Mouse (Mus musculus) forebrain, embryonic 11.5 days (tissue): Measurements from ENCODE around the gene Olfr103. TPM values are rescaled to one million over a fixed set of nuclear protein-coding genes. Genes with fewer than 3 reads are reported as not detected.

Experiments
- ATAC-seq: fragments of 200-750 bp; cut with Nextera tagmentation; replicated peaks from 2 replicates; pipeline ENCODE4 v1.8.0; 2017; ENCODE audit warnings: moderate TSS enrichment; ENCODE audit not compliant: low FRiP score
- DNase-seq: peaks from one replicate; pipeline ENCODE4 v3.0.0-alpha.2; 2017; ENCODE audit warnings: low spot score
- H3K27ac ChIP-seq: fragments of 300-500 bp; sonication (generic); 2 replicates; pipeline ENCODE4 v1.5.1; 2014; ENCODE audit warnings: low read depth, low read length
- H3K27me3 ChIP-seq: fragments of 300-500 bp; sonication (generic); 2 replicates; pipeline ENCODE4 v1.6.1; 2014; ENCODE audit warnings: mild to moderate bottlenecking, low read length, mixed read lengths; ENCODE audit not compliant: control insufficient read depth, insufficient read depth
- H3K36me3 ChIP-seq: fragments of 300-500 bp; sonication (generic); 2 replicates; pipeline ENCODE4 v1.6.1; 2014; ENCODE audit warnings: mild to moderate bottlenecking, low read length, moderate library complexity, mixed read lengths; ENCODE audit not compliant: control insufficient read depth, insufficient read depth
- H3K4me1 ChIP-seq: fragments of 300-500 bp; sonication (generic); replicated peaks from 2 replicates; pipeline ENCODE4 v1.6.1; 2014; ENCODE audit warnings: low read length, mixed read lengths; ENCODE audit not compliant: control insufficient read depth, insufficient read depth
- H3K4me2 ChIP-seq: fragments of 300-500 bp; sonication (generic); 2 replicates; pipeline ENCODE4 v1.6.1; 2014; ENCODE audit warnings: low read depth, mild to moderate bottlenecking, low read length, moderate library complexity, mixed read lengths; ENCODE audit not compliant: severe bottlenecking
- H3K4me3 ChIP-seq: fragments of 300-500 bp; sonication (generic); 2 replicates; pipeline ENCODE4 v1.5.1; 2014; ENCODE audit warnings: low read depth, low read length
- H3K9ac ChIP-seq: fragments of 300-500 bp; sonication (generic); 2 replicates; pipeline ENCODE4 v1.6.1; 2014; ENCODE audit warnings: low read length
- H3K9me3 ChIP-seq: fragments of 300-500 bp; sonication (generic); 2 replicates; pipeline ENCODE4 v1.6.1; 2016; ENCODE audit warnings: low read length, mixed read lengths; ENCODE audit not compliant: control insufficient read depth
- WGBS: fragments of 180-500 bp; shearing (Covaris S2); extraction: QIAGEN DNeasy Blood & Tissue Kit; methylation state at CpG from one replicate; pipeline ENCODE4 v1.1.7; 2014; 5-methylcytosine and 5-hydroxymethylcytosine counted together
- polyA plus RNA-seq: library from polyadenylated mRNA; unstranded; fragments of >200 nt; fragmentation: Nextera tagmentation; extraction: Ambion mirVana; gene quantifications from 2 replicates; pipeline ENCODE4 v1.2.1, GENCODE M21; 2014

Olfr103 gene
- polyA plus RNA-seq, result not detected in 2 replicates

GRCm38 (mm10) chr17:37339598-37339997 lies at the start of gene Olfr103:
Gene Olfr103, minus strand, starts transcription at chr17:37339698.
- 92% methylated on average over 2 of the region's 2 CpGs for WGBS
- H3K4me2 ChIP-seq, result no peak within 1 kb of the TSS
- no peaks in the 10 kb centered on the region for H3K36me3 ChIP-seq
- H3K27me3 ChIP-seq, result no peaks in the 10 kb centered on the region
- no peaks in the 10 kb centered on the region for H3K4me1 ChIP-seq
- DNase-seq (no peak), ATAC-seq (no peak)
- H3K9me3 ChIP-seq, result no peaks in the 10 kb centered on the region
- no peak within 1 kb of the TSS for H3K27ac ChIP-seq
- no peak within 1 kb of the TSS for H3K9ac ChIP-seq
- no peak within 1 kb of the TSS for H3K4me3 ChIP-seq

GRCm38 (mm10) chr17:37378733-37379132 lies 39.2 kb upstream of the Olfr103 start, which contains the start of gene Olfr105-ps:
Gene Olfr105-ps, plus strand, starts transcription at chr17:37379033.
- no peak within 1 kb of the TSS for H3K4me3 ChIP-seq
- no peak for DNase-seq
- no peak within 1 kb of the TSS for H3K4me2 ChIP-seq
- no peaks in the 10 kb centered on the region for H3K36me3 ChIP-seq
- no peaks in the 10 kb centered on the region for H3K4me1 ChIP-seq
- ATAC-seq, result no peak
- H3K9me3 ChIP-seq, result no peaks in the 10 kb centered on the region
- no peak within 1 kb of the TSS for H3K9ac ChIP-seq
- H3K27ac ChIP-seq, result no peak within 1 kb of the TSS
- H3K27me3 ChIP-seq, result no peaks in the 10 kb centered on the region

GRCm38 (mm10) chr17:37359282-37359681 lies 19.8 kb upstream of the Olfr103 start, which contains the start of gene Olfr104-ps:
Gene Olfr104-ps, plus strand, starts transcription at chr17:37359582.
- no peaks in the 10 kb centered on the region for H3K4me1 ChIP-seq
- DNase-seq, result no peak
- no peaks in the 10 kb centered on the region for H3K9me3 ChIP-seq
- no peak within 1 kb of the TSS for H3K4me2 ChIP-seq
- no peak within 1 kb of the TSS for H3K27ac ChIP-seq
- H3K27me3 ChIP-seq, result no peaks in the 10 kb centered on the region
- H3K4me3 ChIP-seq, result no peak within 1 kb of the TSS
- no peak for ATAC-seq
- H3K9ac ChIP-seq, result no peak within 1 kb of the TSS
- no peaks in the 10 kb centered on the region for H3K36me3 ChIP-seq

GRCm38 (mm10) chr17:37316954-37317353 lies 22.5 kb downstream of the Olfr103 start, which contains the start of gene Olfr102:
Gene Olfr102, minus strand, starts transcription at chr17:37317054.
- Histone ChIP-seq H3K4me2 (no peak within 1 kb of the TSS), H3K9ac (no peak within 1 kb of the TSS), H3K36me3 (no peaks in the 10 kb centered on the region), H3K4me1 (no peaks in the 10 kb centered on the region), H3K27me3 (no peaks in the 10 kb centered on the region), H3K4me3 (no peak within 1 kb of the TSS), H3K27ac (no peak within 1 kb of the TSS), H3K9me3 (no peaks in the 10 kb centered on the region)
- DNase-seq (no peak), ATAC-seq (no peak)

- Histone ChIP-seq H3K4me1 (no peaks in the 10 kb centered on the region), H3K36me3 (no peaks in the 10 kb centered on the region), H3K4me3 (no peak overlapping the region), H3K27me3 (no peaks in the 10 kb centered on the region), H3K9me3 (no peaks in the 10 kb centered on the region), H3K4me2 (no peak overlapping the region), H3K9ac (no peak overlapping the region), H3K27ac (no peak overlapping the region)
- WGBS, result 62% methylated on average over 2 of the region's 2 CpGs
- DNase-seq (no peak), ATAC-seq (no peak)
Measured at GRCm38 (mm10) chr17:37310146-37310699, 29.3 kb downstream of the Olfr103 start.

- Histone ChIP-seq H3K9me3 (no peaks in the 10 kb centered on the region), H3K4me3 (no peak overlapping the region), H3K27me3 (no peaks in the 10 kb centered on the region), H3K9ac (no peak overlapping the region), H3K4me1 (no peaks in the 10 kb centered on the region), H3K36me3 (no peaks in the 10 kb centered on the region), H3K4me2 (no peak overlapping the region), H3K27ac (no peak overlapping the region)
- no peak for DNase-seq
- WGBS, result 48% methylated on average over 4 of the region's 4 CpGs
- ATAC-seq, result no peak
Measured at GRCm38 (mm10) chr17:37308483-37308882, 31.0 kb downstream of the Olfr103 start.

- 85% methylated on average over 4 of the region's 4 CpGs for WGBS
- no peak for DNase-seq
- H3K4me2 ChIP-seq, result no peak within 1 kb of the TSS
- H3K36me3 ChIP-seq, result no peaks in the 10 kb centered on the region
- H3K27ac ChIP-seq, result no peak within 1 kb of the TSS
- H3K9me3 ChIP-seq, result no peaks in the 10 kb centered on the region
- H3K9ac ChIP-seq, result no peak within 1 kb of the TSS
- no peak for ATAC-seq
- H3K27me3 ChIP-seq, result no peaks in the 10 kb centered on the region
- no peak within 1 kb of the TSS for H3K4me3 ChIP-seq
- no peaks in the 10 kb centered on the region for H3K4me1 ChIP-seq
Measured at GRCm38 (mm10) chr17:37304213-37304612, 35.3 kb downstream of the Olfr103 start, which contains the start of gene Olfr101. Gene Olfr101, minus strand, starts transcription at chr17:37304313.

Other genes with a start within 250 kb of the Olfr103 start
- gene Olfr91, start 241.4 kb downstream of the Olfr103 start, polyA plus RNA-seq, result 0.13 TPM in 2 replicates
- not detected in 2 replicates for gene Olfr92, start 219.6 kb downstream of the Olfr103 start, polyA plus RNA-seq
- not detected in 2 replicates for gene Olfr93, start 178.2 kb downstream of the Olfr103 start, polyA plus RNA-seq
- not detected in 2 replicates for gene Ubd, start 145.8 kb downstream of the Olfr103 start, polyA plus RNA-seq
- gene Olfr94, start 138.7 kb downstream of the Olfr103 start, polyA plus RNA-seq, result not detected in 2 replicates
- gene Olfr95, start 126.6 kb downstream of the Olfr103 start, polyA plus RNA-seq, result not detected in 2 replicates
- gene Olfr96, start 119.6 kb downstream of the Olfr103 start, polyA plus RNA-seq, result not detected in 2 replicates
- not detected in 2 replicates for gene Olfr97, start 102.4 kb downstream of the Olfr103 start, polyA plus RNA-seq
- gene Olfr98, start 75.9 kb downstream of the Olfr103 start, polyA plus RNA-seq, result not detected in 2 replicates
- gene H2-M3, start 69.5 kb downstream of the Olfr103 start, polyA plus RNA-seq, result 1.7 and 2.5 TPM in 2 replicates
- gene Olfr99, start 56.2 kb downstream of the Olfr103 start, polyA plus RNA-seq, result not detected in 2 replicates
- not detected in 2 replicates for gene Olfr101, start 35.4 kb downstream of the Olfr103 start, polyA plus RNA-seq
- not detected in 2 replicates for gene Olfr102, start 22.6 kb downstream of the Olfr103 start, polyA plus RNA-seq
- gene Olfr104-ps, start 19.9 kb upstream of the Olfr103 start, polyA plus RNA-seq, result not detected in 2 replicates
- gene Olfr105-ps, start 39.3 kb upstream of the Olfr103 start, polyA plus RNA-seq, result not detected in 2 replicates
- gene Olfr106-ps, start 50.7 kb upstream of the Olfr103 start, polyA plus RNA-seq, result not detected in 2 replicates
- not detected in 2 replicates for gene Olfr107, start 59.5 kb upstream of the Olfr103 start, polyA plus RNA-seq
- gene Olfr108, start 105.8 kb upstream of the Olfr103 start, polyA plus RNA-seq, result not detected in 2 replicates
- not detected in 2 replicates for gene Olfr109, start 119.2 kb upstream of the Olfr103 start, polyA plus RNA-seq
- not detected in 2 replicates for gene H2-M2, start 143.9 kb upstream of the Olfr103 start, polyA plus RNA-seq
- not detected in 2 replicates for gene Olfr110, start 152.8 kb upstream of the Olfr103 start, polyA plus RNA-seq
- not detected in 2 replicates for gene Olfr111, start 168.3 kb upstream of the Olfr103 start, polyA plus RNA-seq
- gene Olfr112, start 229.8 kb upstream of the Olfr103 start, polyA plus RNA-seq, result not detected in 2 replicates
- gene Olfr113, start 238.0 kb upstream of the Olfr103 start, polyA plus RNA-seq, result not detected in 2 replicates